Mouse (Mus musculus) layer of hippocampus, postnatal 36 days (tissue): Measurements from ENCODE around the gene Gm28048. TPM values are rescaled to one million over a fixed set of nuclear protein-coding genes. Genes with fewer than 3 reads are reported as not detected.

Experiments
- DNase-seq, 2 experiments: peaks; one replicate each; pipeline ENCODE4 v3.0.0; 2022
- total RNA-seq, 2 experiments: library from RNA; stranded (reverse); gene quantifications; 2 replicates each; pipeline ENCODE4 v1.2.3; 2021

The Gm28048 gene
- total RNA-seq, 2 experiments from 2014 or later = 9.2 to 11.3 TPM

- DNase-seq = peak; percentile 11 to 20
Measured at GRCm38 (mm10) chr11:22858441-22859300, 123.2 kb downstream of the Gm28048 start.

DNA sequence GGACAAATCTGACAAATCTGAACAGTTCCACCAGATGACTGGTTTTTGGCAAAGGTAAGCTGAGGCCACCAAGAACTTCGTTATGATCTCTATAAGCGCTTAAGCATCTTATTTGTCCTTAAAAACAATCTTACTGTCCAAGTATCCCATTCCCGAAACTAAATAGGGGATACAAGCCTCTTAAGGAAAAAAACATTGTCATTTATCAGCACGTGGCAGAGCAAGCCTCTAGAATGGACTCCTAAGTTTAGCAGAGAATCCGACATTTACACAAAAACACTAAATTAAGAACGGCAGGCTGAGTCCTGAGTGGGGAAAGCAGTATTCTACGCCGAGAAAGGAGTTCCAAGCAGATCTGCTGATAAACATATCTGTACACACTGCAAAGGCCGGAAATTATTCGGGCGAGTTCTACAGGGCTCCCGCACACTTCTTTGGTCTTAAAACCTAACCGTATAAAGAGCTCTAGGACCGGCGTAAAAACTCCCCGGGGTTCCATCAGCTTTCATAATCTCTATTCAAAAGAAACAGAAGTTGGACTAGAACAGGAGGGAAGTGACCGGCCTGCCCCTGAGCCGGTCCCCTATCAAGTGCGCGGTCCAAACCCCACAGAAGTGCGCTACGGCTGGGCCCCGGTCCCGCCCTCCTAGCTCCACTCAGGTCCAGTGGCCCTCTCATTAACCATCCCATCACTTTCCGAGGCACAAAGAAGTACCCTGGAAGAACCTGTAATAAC, 124.0 kb downstream of the Gm28048 start:
- no peak for DNase-seq

DNA sequence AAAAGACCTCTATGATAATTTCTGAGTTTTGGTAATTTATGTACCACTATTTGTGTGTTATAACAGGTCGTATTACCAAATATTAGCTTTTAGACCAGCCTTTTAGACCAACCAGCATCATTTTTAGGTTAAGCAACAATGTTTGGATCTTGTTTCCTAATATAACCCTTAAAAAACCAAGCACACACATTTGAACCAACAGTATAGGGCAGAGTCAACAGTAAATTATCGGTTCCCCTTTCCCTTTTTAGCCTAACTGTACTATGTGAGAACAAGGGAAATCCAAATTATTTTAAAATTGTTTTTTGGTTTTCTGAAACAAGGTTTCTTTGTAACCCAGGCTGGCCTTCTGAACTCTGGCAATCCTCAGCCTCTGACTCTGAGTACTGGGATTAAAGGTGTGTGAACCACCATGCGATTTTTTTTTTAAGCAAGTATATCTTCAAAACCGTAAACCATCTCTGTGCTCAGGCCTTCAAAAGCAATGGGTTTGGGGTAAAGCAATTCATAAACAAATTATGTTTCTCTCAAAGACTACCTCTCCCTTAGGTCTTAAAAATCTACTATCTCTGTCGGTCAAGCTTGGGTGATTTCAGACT, 124.7 kb downstream of the Gm28048 start:
- no peak for DNase-seq

- DNase-seq = peak; percentile 23 to 35
Measured at GRCm38 (mm10) chr11:22856371-22856965, 125.4 kb downstream of the Gm28048 start.

DNA sequence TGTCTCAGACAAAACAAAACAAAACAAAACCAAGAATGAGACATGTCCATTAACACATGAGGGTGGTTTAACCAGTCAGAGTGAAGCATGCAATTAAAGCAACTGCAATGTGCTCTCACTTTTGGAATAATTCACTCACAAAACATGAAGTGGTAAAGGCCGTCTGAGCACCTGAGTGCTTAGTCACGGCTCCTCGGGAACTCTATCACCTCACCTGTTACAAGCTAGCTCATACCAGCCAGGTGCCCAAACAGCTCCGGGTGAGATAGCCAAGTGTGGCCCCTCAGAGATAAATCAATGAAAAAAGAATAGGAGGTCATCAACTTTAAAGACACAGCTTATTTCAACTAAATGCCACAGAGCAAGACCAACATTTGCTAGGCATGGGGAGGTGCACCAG, 127.3 kb downstream of the Gm28048 start:
- no peak for DNase-seq

DNA sequence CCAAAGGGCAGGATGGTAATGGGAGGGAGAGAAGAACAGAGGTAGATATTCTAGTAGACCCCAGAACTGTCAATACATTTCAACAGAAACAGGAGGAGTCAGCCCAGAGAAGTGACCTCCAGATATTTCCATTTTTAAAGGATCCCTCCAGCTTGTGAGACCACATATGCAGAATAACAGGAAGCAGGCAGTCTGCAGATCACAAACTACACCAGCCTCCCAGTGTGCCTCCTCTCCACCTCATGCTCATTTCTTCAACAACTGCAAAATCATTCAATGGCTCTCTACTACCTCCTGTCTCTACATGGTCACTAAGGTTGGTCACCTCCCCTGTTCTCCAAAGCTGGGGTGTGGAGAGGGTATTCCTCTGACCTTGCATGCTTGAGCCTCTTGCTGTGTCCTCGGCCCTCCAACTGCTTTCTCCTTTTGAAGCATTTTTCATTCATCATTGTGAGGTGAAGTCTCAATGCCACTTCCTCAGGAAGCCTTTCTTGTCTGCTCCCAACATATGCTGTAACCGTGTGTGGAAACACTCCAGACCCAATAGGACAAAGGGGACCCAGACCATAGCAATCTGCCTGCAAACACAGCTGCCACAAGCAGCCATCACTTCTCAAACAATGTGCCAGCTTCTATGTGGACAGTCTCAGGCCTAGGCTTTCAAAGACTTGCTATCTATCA, 128.3 kb downstream of the Gm28048 start:
- DNase-seq = no peak

- no peak for DNase-seq
Measured at GRCm38 (mm10) chr11:22852510-22852909, 129.4 kb downstream of the Gm28048 start.

DNA sequence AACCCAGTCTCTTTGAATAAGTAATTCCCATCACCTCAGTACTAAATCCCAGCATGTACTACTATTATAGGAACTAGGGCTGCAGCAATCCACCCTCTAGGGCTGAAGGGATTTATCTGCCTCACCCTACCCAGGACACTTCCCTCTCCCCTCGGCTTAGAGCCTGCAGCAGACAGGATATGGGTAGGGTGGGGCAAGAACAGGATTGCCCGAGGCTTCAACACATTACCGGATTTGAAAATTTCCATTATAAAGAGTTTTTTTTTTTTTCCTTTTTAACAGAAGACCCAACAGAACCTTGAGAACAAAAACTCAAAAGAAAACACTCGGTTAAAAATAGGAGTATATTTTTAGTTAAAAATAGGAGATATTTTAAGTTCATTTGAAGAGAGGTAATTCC, 130.5 kb downstream of the Gm28048 start:
- no peak for DNase-seq

DNA sequence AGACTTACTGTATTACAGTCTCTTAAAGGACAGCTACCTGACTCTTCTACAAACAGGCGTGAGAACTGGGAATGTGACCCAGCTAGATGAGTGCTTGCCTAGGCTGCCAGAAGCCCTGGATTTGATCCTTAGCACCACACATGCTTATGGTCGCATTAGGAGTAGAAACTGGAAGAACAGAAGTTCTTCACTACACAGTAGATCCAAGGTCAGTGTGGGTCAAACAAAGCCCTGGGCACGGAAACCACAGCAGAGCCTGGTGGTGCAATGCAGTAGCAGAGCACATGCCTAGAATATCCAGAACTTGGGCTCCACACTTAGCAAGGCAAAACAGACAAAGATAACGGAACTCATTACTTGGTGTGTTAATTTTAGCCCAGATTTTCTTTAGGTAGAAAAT, 131.8 kb downstream of the Gm28048 start:
- no peak for DNase-seq

- no peak for DNase-seq
Measured at GRCm38 (mm10) chr11:22848649-22849195, 133.2 kb downstream of the Gm28048 start.

DNA sequence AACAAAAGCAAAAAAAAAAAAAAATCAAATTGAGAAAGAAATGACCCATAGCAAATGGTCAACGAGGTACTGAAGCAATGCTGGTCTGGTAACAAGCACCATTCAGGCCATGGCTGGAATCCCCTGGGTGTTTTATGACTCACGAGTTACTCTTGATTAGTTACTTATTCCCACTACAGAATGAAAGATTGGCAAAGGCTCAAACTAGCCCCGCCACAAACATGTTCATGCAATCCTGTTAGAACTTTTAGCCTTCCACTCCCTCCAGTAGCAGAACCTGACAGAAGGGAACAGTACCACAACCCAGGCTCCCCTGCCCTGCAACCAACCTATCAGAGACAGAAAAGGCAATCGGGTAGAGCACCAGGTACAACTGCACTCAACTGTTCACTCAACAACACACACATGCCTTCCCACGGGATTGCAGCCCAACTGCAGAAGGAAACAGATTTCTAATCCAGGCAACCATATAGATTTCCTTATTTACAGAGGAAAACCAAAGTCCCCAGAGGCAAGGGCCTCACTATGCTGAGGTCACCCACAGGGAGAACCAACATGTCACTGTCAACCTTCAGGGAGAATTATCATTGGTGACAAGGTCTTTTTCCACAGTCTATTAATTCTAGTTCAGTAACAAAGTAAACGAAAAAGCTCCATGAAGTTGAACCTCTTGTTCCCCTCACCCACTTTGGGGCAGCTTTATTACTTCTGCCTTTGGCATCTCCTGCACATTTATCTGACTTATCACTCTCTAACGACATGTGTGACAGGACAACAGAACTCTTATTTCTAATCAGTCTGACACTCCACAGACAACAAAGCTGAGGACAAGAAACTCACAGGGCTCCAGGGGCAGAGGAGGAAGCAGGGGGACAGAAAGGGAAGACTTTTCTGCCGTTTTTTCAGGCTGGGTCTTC, 133.9 kb downstream of the Gm28048 start:
- DNase-seq = no peak

GRCm38 (mm10) chr11:22846960-22847731, 134.7 kb downstream of the Gm28048 start:
- DNase-seq = no peak

DNA sequence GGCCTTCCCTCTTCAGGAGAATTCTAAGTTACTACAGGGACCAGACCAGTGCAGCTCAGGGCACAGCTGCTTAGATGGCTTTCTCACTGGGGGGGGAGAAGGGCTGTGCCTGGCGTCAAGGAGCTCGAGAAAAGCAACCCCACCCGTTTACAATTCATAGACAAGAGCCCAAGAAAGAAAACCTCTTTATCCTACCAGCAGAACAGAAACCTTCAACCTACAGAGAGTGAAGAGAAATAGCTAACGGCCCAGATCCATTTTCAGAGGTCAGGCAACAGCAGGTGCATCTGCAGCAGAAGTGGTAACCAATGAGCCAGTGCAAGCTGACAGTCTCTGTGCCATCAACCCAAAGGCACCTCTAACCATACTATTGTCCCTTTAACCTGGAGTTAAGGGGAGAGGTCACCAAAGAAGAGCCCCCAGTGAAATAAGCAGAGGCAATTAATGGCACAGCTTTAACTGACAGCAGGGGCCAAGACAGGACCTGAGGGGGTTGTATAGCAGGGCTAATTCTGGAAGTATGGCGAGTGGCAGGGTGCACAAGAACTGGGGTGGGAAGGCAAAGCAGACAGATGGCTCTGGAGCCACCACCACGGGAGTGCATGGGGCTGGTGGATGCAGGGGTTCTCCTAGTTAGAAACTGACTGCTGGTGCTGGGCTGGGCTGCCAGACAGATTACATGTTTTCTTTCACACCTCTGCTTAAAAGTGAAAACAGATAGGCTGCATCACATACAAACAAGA, 135.6 kb downstream of the Gm28048 start:
- no peak for DNase-seq

DNA sequence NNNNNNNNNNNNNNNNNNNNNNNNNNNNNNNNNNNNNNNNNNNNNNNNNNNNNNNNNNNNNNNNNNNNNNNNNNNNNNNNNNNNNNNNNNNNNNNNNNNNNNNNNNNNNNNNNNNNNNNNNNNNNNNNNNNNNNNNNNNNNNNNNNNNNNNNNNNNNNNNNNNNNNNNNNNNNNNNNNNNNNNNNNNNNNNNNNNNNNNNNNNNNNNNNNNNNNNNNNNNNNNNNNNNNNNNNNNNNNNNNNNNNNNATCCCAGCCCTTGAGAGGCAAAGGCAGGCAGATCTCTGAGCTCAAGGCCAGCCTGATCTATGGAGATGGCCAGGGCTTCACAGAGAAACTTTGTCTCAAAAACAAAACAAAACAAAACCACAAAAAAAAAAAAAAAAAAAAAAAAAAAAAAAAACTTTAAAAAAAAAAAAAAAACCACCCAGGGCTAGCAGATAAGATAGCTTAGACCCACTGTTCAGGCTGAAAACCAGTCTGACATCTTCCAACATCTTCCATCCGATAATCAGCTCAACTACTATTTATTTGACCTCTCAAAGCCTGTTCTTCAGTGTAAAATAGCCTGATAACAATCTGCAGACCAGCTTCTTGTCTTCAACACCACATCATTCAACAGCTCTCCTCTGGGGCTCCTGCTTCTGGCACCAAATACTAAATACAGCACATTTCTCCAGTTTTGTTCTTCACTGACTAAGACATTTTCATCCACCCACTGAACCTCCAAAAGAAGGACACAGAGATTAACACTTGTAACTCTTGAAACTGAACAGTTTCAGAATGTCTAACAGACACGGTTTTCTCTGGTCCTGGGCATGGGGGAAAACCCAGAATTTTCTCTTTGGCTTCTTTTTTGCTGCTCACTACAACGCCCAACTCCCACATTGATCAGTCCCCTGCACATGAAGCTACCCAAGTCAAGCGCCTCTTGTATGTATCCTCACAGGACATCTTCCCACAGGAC, 136.9 kb downstream of the Gm28048 start:
- no peak for DNase-seq

DNA sequence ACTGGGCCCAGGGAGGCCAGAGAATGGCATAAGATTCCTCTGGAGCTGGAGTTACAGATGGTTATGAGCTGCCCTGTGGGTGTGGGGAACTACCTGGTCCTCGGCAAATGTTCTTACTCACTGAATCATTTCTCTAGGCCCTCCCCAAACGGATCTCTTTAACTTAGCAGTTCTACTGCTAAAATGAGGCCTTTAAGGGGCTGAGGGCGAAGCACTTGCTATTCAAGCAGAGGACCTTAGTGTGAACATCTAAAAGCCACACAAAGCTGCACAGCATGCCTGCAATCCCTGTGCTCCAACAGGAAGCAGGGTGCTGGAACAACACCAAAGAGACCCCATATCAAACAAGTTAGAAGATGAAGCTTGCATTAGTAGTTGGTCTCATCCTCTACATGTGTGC, 142.4 kb downstream of the Gm28048 start:
- no peak for DNase-seq

DNA sequence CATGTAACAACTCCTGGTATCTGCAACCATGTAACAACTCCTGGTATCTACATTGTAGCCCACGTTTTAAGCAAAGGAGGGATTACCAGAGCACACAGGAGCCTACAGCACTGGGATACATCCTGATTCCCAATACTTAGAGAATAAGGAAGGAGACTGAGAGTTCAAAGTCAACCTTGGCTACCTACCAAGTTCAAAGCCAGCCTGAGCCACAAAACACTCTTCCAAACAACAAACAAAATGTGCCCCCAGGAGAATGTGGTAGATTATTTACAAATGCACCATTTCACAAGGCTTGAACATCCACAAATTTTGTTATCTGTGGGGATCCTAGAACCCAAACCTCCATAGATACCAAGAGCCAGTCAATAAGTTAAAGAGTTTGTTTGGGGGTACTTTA, 143.5 kb downstream of the Gm28048 start:
- DNase-seq = no peak

GRCm38 (mm10) chr11:22836269-22836668, 145.6 kb downstream of the Gm28048 start:
- DNase-seq = no peak

DNA sequence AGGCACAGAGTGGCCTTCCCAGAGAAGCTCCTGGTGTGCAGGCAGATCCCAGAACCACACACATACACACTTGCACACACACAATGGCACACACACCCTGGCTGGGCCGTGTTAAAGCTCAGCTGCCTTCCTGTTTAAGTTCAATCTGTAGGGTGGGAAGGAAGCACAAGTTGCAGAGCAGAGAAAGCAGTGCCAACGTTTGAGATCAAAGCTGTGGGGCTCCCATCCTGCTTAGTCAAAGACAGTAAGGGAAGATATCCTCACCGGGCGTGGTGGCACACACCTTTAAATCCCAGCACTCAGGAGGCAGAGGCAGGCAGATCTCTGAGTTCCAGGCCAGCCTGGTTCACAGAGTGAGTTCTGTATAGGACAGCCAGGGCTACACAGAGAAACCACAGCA, 149.3 kb downstream of the Gm28048 start:
- no peak for DNase-seq
